In the genomic region with DNA sequence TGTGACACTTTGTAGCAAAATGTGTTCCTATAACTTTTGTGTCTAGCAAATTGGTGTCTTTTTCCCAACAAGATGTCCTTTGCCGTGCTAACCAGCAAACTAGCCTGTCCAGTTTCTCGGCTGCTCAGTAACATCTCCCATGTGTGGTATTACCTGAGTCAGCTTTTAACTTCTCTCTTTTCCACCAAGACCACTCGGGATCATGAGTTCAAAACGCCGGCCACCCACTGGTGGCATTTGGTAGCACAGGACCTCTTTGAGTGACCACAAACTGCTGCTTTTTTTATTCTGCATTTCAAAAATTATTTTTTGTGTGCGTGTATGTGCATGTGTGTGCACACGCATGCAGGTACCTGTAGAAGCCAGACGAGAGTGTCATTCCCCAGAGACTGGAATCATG, we compare ENCODE assay signal across 17 mouse cellular contexts. TPM values are rescaled to one million over a fixed set of nuclear protein-coding genes. Genes with fewer than 3 reads are reported as not detected.
A peak's percentile ranks its signal among the peaks of the same experiment; 100 is the strongest.
DNase-seq lines count a peak whose midpoint lies in the region; ATAC-seq and TF ChIP-seq lines count a peak whose summit lies in the region.
"Had no signal": no experiment of that assay in that cellular context is flagged by ENCODE, and none has a peak within 500 bp of the region (broad histone marks: within the 10 kb centered on the region; RNA-seq: fewer than 3 reads in every experiment).

No protein-coding gene starts in this region.

- H3K27ac ChIP-seq in kidney, adult 2 months (ENCODE audit: insufficient read depth, low read depth, low read length) = no peak overlapping the region
- H3K27ac ChIP-seq in kidney, embryonic 15.5 days = no peak overlapping the region
- H3K27ac ChIP-seq: embryonic facial prominence, embryonic 12.5 days; forebrain, embryonic 12.5 days; heart, embryonic 15.5 days; limb, embryonic 10.5 days; neural tube, embryonic 15.5 days had no signal

- no peak for ATAC-seq in kidney, embryonic 15.5 days (replicated peaks; ENCODE audit: low FRiP score)
- peak; percentile 56 for ATAC-seq in granulocyte monocyte progenitor cell, adult 5-6 weeks (replicated peaks; ENCODE audit: poor library complexity, severe bottlenecking)

- H3K36me3 ChIP-seq in kidney, adult 2 months (ENCODE audit: control insufficient read depth, insufficient read depth, low read length) = no peaks in the 10 kb centered on the region
- peaks cover 38% of the 10 kb centered on the region for H3K36me3 ChIP-seq in kidney, embryonic 15.5 days

- TF ChIP-seq POLR2A in kidney, adult 2 months (IDR thresholded peaks at IDR 0.05; ENCODE audit: low read depth, low read length) = no peak

- WGBS in kidney, adult 2 months = 82% methylated on average over 8 of the region's 8 CpGs
- 87% methylated on average over 8 of the region's 8 CpGs for WGBS in kidney, embryonic 15.5 days

- no peak overlapping the region for H3K4me3 ChIP-seq in kidney, adult 2 months (ENCODE audit: insufficient read depth, low read depth, low read length)
- H3K4me3 ChIP-seq in kidney, embryonic 15.5 days (replicated peaks) = no peak overlapping the region
- H3K4me3 ChIP-seq: embryonic facial prominence, embryonic 12.5 days; forebrain, embryonic 12.5 days; heart, embryonic 15.5 days; limb, embryonic 10.5 days; neural tube, embryonic 15.5 days had no signal

- H3K4me2 ChIP-seq in kidney, embryonic 15.5 days = no peak overlapping the region
- H3K4me2 ChIP-seq: embryonic facial prominence, embryonic 12.5 days; forebrain, embryonic 12.5 days; heart, embryonic 15.5 days; neural tube, embryonic 15.5 days had no signal

- TF ChIP-seq CTCF in kidney, adult 2 months (conservative IDR thresholded peaks at IDR 0.05; ENCODE audit: insufficient read depth, insufficient read length, low read depth, low read length) = 0 out of 2 replicates have a peak, but pooled peaks have one; percentile 14

- no peaks in the 10 kb centered on the region for H3K9me3 ChIP-seq in kidney, embryonic 15.5 days (replicated peaks)
- H3K9me3 ChIP-seq: embryonic facial prominence, embryonic 12.5 days; forebrain, embryonic 12.5 days; G1E; heart, embryonic 15.5 days; limb, embryonic 10.5 days; neural tube, embryonic 15.5 days had no signal

- no peaks in the 10 kb centered on the region for H3K4me1 ChIP-seq in kidney, adult 2 months (ENCODE audit: control insufficient read depth, insufficient read depth, low read length)
- no peaks in the 10 kb centered on the region for H3K4me1 ChIP-seq in kidney, embryonic 15.5 days
- H3K4me1 ChIP-seq: embryonic facial prominence, embryonic 12.5 days; forebrain, embryonic 12.5 days; heart, embryonic 15.5 days; limb, embryonic 10.5 days; neural tube, embryonic 15.5 days had no signal

- no peaks in the 10 kb centered on the region for H3K27me3 ChIP-seq in kidney, adult 2 months (replicated peaks; ENCODE audit: control insufficient read depth, insufficient read depth, low read length)
- no peaks in the 10 kb centered on the region for H3K27me3 ChIP-seq in kidney, embryonic 15.5 days
- H3K27me3 ChIP-seq: embryonic facial prominence, embryonic 12.5 days; forebrain, embryonic 12.5 days; heart, embryonic 15.5 days; neural tube, embryonic 15.5 days had no signal

- peak; percentile 36 for DNase-seq in embryo, embryonic 10.5 days (ENCODE audit: low spot score)
- DNase-seq in embryo, embryonic 9.5 days (ENCODE audit: extremely low spot score) = no peak
- DNase-seq in kidney, adult 2 months = no peak
- DNase-seq in lung, postnatal 10 days = peak; percentile 36
- no peak for DNase-seq in lung, postnatal 25 days (ENCODE audit: low spot score)
- DNase-seq in spleen, adult 12 weeks (ENCODE audit: low spot score) = no peak
- DNase-seq: cerebellum, adult 9-10 months; gastrocnemius, postnatal 25 days; thymus, postnatal 14 days had no signal

- H3K9ac ChIP-seq in kidney, embryonic 15.5 days = no peak overlapping the region
- H3K9ac ChIP-seq: embryonic facial prominence, embryonic 12.5 days; forebrain, embryonic 12.5 days; heart, embryonic 15.5 days; neural tube, embryonic 15.5 days had no signal

RNA-seq across cellular contexts. Expression of a gene that starts 39.2 kb away (rescaled TPM):
- 31.9 and 44.6 TPM in 2 replicates for polyA plus RNA-seq in kidney, adult 2 months (2012; rRNA removed)
- 222 and 239 TPM in 2 replicates for polyA plus RNA-seq in kidney, embryonic 15.5 days (2015; fragmentation: Nextera tagmentation; extraction: Ambion mirVana)
- total RNA-seq in granulocyte monocyte progenitor cell, adult 5-6 weeks (2014; fragmentation: Nextera tagmentation) = 52.2 and 73.9 TPM in 2 replicates
- total RNA-seq in granulocyte monocyte progenitor cell, adult 5-6 weeks (2017) = 65.9 and 74.6 TPM in 2 replicates

Comparison
In these comparisons a context has a peak if more than half of its experiments do, and no peak if none do; other contexts are left out.
1. DNase-seq: peak in embryo, embryonic 10.5 days (single experiment) and lung, postnatal 10 days (single experiment); none in embryo, embryonic 9.5 days (single experiment), kidney, adult 2 months (single experiment), lung, postnatal 25 days (single experiment) and spleen, adult 12 weeks (single experiment).